Mouse (Mus musculus): ENCODE results near the gene Pih1d1.

- TF ChIP-seq EP300 (IDR thresholded peaks at IDR 0.05; ENCODE audit: low read depth): no peak
- TF ChIP-seq CTCF (IDR thresholded peaks at IDR 0.05; ENCODE audit: low read depth): no peak
Observed at GRCm38 (mm10) chr7:45183672-45184071, 29.6 kb downstream of the Pih1d1 start.

Data from heart, postnatal 0 days (tissue).